Mouse (Mus musculus) liver, adult (tissue): ENCODE data around the gene Map3k5.
A peak's percentile ranks its signal among the peaks of the same experiment; 100 is the strongest.

Experiments used
- GATA4 ChIP-seq: IDR thresholded peaks from 2 replicates; pipeline ENCODE4 v1.6.1; 2014; ENCODE audit warnings: mild to moderate bottlenecking, low read length; ENCODE audit not compliant: insufficient replicate concordance

Gene Map3k5

DNA sequence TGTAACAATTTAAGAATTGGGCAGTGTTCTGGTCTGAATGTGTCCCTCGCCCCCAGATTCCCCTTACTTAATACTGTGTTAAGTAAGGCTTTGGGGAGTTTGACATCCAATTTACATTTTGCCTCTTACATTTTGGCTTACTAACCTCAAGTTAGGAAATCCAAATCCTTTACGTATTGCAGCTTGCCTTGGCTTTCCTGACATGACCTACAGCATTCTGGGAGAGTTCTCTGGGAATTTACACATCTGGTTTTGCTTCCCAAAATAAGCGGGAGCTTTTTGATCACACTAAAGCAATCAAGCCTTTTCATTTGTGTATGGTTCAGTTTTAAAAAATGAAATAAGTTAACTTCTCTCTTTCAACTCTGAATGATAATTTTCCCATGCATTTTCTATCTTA, 1.3 kb upstream of the Map3k5 start:
- TF ChIP-seq GATA4, result no peak

DNA sequence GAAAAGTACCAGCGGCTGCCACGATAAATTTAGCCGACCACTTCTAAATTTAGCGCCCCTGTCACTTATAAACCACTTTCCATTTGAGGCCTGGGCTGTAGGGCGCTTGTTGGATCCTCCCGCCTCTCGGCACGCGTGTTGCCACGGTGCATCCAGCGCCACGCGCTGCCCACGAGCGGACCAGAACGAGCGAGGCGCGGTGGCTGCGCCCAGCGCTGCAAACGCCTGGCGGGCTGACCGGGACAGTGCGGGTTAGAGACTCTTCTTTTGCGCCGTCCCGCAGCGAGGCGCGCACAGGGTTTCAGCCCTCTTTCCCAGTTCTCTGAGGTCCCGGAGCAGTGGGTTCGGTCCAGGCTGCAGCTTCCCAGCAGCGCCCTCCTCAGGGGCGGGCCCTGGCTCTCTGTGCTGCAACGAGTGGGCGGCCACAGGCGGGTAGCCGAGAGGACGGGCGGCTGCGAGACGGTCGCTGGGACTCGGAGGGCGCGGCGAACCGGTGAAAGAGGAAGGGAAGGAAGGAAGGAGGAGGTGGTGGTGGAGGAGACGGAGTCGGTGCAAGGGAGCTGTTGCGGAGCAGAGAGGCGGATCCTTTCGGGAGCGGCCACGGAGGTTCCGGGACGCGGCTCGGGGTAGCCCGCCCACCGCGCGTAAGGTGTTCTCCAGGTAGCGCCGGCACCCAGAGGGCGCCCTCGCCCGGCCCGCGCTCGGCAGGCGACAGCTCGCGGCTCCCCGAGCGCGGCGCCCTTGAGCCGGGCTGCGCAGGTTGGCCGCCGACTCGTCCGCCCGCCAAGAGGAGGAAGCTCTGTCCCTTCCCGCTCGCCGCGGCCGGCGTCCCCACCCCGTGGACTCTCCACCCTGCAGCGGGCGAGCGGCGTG, 525 bp upstream of the Map3k5 start:
- no peak for TF ChIP-seq GATA4

DNA sequence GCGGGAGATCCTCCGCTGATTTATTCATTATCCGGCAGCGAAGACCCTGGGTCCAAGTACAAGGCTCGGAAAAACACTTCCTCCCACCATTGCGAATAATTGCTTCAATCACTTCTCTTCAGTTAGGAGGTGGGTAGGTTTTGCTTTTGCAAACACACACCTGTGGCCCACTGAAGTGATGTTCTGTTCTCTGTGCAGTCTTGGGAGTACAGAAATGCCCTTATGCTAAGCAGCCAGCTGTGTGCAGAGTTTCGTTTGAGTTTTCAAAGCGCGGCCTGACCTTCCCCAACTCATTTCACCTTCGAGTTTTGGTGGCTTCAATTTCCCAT, 987 bp downstream of the Map3k5 start:
- TF ChIP-seq GATA4, result no peak

DNA sequence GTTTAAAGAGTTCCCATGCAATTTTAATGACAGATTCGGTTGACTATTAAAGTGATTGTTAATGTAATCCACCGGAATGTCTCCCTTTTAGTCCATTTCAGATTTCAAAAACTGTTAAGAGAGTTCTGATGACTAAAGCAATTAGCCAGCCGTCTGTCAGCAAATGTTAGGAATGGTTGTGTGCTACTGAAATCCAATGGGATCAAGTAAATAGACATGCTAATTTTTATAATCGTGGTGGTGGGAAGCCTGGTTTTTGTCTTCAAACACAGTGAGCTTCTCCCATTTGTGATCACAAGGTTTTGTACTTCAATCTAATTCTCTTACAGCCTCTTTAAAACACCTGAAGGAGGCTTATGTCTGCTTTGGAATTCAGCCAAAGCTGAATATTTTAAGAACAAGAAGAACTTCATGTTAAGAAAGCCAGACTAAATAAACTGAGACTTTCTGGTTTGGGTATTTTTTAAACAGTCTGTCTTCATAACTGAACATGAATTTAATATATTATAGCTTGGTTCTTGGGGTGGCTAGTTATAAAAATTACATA, 1.6 kb downstream of the Map3k5 start:
- no peak for TF ChIP-seq GATA4

DNA sequence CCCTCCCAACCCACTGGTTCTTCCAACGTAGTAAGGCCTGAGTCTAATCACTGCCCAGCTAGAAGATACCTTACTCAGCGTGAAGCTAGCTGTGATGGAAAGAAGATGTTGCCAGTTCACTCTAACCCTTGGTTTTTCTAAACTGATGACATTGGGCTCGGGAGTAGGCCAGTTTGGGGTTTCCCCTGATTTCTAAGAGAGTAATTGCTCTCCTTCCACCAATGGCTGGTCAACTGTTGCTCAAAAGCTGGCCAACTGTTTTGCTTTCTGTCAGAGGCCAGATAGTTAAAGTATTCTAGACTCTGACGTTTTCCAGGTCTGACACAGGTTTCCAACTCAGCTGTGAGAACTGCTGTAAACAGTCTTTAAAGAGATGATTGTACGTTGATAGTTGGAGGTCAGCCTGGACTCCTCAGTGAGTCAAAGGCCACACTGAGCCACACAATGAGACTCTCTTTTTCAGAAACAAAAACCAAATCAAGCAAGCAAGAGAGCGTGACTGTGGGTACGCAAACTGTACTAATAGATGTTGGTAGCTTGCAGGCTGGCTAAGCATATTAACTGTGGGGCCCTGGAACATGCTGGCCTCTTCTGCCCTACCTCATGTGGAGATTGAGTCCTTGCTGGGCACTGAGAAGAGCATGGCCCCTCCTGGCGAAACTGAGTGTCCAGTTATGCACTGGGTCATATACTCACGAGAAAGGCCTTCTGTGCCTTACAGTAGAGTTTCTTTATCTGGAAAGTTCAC, 2.9 kb downstream of the Map3k5 start:
- no peak for TF ChIP-seq GATA4

DNA sequence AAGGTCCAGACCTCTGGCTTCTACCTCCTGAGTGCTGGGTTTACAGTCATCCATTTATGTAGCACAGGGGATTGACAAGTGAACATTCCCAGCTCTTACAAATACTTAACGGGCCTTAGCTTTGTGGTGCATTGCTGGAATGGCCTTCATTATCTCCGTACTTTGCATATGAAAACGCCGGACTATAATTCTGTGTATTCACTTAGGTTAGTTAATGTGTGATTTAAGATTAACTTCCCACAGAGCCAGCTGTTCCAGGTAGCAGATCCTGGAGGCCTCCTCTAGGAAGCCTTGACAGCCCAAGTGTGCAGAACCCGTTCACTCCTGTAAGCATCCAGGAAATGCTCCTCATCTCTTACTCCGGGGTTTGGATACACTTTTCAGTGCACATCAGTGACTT, 4.5 kb downstream of the Map3k5 start:
- TF ChIP-seq GATA4, result no peak

DNA sequence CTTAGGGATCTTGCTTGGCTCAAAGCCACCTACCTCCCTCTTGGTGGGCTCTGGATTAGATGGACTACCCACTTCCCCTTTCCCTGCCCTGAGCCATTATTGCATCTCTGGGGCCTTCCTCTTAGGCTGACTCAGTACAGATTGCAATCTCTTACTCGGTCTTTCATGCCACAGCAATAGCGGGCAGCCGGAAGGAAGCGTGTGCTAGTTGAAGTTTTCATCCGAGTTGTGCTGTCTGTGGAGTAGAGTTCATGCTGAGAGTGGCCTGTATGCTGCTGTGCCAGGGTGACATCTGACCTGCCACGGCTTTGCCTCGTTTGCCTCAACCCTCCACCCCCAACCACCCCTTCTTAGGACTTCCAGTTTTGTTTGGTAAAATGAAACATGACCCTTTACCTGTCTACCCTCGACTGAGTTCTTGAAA, 5.0 kb downstream of the Map3k5 start:
- peak; percentile 68; the same call in 1 of the 2 replicates for TF ChIP-seq GATA4

DNA sequence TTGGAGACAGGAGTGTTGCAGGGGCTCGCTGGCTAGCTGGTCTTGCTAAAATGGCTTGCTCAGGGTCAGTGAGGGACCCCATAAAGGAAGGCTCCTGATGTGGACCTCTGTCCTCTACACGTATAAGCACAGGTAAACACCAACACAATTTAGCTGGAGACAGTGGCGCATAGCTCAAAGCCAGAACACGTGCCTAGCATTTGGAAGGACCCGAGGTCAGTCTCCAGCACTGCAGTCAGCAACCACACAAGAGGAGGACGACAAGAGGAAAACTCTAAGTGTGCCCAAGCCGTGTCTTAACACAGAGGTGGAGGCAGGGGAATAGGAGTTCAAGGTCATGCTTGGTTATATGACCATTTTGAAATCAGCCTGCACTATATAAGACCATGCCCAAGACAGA, 5.9 kb downstream of the Map3k5 start:
- TF ChIP-seq GATA4, result no peak

DNA sequence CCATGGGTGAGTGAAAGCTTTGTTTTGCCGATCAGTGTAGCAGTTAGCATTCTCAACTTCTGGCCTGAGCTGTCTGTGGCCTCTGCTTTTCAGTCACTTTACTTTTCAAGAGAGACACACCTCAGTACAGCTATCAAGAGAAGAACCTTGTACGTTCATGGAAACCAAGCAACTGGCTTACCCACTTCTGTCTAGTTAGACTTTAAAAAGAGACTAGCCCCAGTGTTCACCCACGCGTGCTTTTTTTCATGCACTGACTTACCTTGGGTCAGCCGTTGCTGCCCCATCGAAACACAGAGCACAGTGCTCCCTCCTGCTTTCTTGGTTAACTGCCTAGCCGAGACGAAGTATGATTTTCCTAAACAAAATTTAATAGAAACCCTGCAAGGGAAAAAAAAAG, 6.4 kb downstream of the Map3k5 start:
- no peak for TF ChIP-seq GATA4

DNA sequence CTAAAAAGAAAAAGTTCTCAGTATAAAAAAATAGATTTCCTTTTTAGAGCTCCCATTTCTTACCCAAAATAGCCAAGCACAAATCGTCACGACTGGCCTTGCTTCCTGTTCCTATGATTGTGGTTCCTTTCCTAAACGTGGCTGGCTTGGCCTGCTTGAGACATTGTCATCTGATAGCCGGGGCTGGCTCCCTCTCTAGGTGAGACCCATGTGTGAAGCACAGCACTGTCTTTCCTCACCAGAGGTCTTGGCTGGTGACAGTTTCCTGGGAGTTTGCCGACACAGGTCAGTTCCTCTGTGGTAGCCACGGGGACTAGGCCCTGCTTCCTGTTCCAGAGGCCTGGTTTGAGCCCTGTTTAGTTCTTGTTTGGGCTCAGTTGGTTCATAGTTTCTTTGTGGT, 6.8 kb downstream of the Map3k5 start:
- no peak for TF ChIP-seq GATA4

DNA sequence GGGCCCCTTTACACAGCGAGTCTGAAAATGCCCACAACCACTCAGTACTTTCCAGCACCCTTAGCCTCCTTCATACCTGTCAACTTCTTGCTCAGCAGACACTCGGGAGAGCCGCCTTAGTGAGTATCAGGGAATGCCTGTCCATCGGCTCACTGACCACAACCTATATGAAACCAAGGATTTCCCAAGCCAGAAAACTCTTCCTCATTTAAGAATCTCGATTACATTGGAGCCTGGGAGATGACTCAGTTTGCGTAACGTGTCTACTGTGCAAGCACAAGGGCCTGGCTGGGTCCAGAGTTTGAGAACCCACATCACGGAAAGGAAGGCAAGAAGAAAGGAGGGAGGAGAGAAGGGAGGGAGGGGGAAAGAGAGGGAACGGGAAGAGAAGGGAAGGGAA, 7.6 kb downstream of the Map3k5 start:
- TF ChIP-seq GATA4, result no peak

DNA sequence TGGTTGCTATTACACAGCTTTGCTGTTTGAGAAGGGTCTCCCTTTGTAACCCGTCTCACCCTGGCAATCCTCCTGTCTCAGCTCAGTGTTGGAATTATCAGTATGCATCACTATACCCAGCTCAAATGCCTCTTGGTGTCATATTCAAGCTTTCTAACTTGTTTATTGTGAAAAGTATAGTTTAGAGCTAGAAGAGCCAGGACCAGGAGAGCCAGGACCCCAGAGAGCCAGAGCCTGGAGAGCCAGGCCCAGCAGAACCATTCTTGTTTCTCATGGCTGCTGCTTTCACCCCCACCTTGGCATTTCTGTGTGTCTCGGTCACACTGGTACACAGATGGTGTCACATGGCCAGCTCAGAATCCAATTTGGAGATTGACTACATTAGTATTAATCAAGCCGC, 8.3 kb downstream of the Map3k5 start:
- no peak for TF ChIP-seq GATA4

DNA sequence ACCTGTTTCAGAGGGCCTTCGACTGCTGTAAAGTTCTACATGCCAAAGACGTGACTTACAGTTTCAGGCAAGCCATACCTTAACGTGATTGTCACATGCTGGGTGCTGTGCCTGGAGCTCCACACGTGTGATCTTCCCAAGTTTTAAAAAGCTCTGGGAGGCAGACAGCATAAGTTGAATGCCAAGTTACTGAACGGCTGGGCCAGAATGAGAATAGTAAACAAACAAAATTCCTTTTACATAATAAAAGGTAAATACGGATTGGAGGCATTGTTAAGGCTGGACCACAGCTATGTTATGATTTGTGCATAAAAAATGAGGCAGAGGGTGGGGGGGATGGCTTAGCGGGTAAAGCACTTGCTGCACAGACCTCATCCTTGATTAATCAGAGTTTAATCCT, 11.4 kb downstream of the Map3k5 start:
- no peak for TF ChIP-seq GATA4

DNA sequence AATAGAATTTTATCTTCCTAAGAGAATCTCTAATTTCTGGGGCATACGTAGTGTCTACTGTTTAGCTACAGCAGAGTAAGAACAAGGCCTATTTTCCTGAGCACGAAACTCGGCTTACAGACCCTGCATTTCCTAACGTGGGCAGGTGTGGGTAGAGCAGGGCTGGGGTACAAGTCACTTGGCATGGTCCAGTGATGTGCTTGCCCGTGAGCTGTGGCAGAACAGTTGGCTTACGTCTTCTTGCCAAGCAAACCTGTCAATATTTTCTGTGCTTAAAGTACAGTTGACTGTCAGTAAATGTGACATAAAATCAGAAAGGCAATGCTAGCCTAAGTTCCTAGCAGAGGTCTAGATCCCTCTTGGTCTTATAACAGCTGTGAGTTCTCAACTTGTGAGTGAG, 12.4 kb downstream of the Map3k5 start:
- no peak for TF ChIP-seq GATA4

DNA sequence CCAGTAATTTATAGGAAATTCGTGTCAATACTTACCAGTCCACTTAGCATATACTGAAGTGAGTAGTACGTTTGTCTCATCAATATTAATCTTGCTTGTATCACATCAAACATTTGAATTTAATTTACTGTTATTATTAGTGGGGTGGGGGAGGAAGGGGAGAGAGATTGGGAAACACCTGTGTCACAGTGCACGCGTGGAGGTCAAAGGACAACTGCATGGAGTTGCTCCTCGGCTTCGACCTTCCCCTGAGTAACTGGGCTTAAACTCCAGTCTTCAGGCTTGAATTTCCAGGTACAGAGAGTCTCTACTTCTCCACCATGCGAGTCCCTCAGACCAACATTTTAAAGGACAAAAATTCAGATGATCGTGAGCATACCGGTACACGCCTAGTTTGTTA, 13.2 kb downstream of the Map3k5 start:
- no peak for TF ChIP-seq GATA4

DNA sequence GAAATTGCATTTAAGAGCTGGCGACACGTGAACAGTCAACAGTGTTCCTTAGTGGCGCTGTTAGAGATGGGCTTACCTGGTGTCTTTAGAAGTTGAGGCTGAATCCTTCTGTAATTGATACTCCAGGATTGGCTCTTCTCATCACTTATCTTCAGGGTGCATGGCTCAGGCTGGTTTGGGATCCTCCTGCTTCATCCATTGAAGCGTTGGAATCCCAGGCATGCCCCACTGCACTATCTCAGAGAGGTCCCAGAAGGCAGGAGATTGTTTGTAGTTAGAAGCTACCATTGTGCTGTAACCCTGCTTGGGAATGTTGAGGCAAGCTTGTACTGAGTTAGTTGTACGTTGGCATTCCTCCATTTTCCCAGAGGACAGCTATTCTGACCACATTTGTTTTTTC, 13.6 kb downstream of the Map3k5 start:
- no peak for TF ChIP-seq GATA4

DNA sequence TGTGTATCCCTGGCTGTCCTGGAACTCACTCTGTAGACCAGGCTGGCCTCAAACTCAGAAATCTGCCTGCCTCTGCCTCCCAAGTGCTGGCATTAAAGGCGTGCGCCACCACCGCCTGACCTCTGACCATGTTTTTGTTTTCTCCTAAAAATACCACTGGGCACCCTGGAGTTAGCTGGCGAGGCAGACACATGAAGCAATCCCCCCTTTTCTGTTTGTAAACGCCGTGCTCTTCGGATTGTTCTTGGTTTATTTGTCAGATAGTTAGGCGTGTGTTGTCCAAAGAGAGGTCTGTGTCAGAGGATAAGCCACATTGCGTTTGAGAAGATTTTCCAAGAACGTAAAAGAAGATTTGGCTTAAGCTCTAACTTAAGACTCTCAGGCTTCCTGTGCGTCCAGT, 14.1 kb downstream of the Map3k5 start:
- TF ChIP-seq GATA4, result no peak

DNA sequence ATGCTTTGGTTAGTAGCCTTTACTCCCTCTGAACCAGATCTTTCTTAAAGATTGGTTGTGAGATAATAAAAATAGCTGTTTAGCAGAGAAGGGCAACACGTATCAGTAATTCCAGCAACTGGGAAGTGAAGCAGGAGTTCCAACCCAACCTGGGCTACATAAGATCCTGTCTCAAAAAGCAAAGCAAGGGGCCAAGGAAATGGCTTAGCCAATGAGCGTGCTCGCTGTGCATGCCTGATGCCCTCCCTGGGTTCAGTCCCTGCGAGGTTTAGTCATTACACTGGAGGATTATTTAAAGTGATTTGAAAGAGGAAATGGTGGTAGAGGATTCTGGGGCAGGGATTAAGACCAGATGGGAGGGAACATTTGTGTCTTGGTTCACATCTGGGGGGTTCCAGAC, 14.8 kb downstream of the Map3k5 start:
- no peak for TF ChIP-seq GATA4
